Mouse (Mus musculus): ENCODE results near the gene Fry.

GRCm38 (mm10) chr5:150261361-150261760 lies 142.9 kb downstream of the Fry start:
- TF ChIP-seq CTCF (IDR thresholded peaks at IDR 0.05; ENCODE audit: low read depth, low read length) (no peak), POLR2A (IDR thresholded peaks at IDR 0.05; ENCODE audit: borderline replicate concordance, low read depth, low read length) (no peak)

All from bone marrow macrophage, adult 2 months (primary cell).